Mouse (Mus musculus) hindbrain, embryonic 14.5 days (tissue): Measurements from ENCODE around the gene Reep6. TPM values are rescaled to one million over a fixed set of nuclear protein-coding genes. Genes with fewer than 3 reads are reported as not detected.

Experiments used
- ATAC-seq: fragments of 200-750 bp; cut with Nextera tagmentation; 2 replicates; pipeline ENCODE4 v1.8.0; 2017; ENCODE audit warnings: moderate number of reproducible peaks, mild to moderate bottlenecking, moderate TSS enrichment, moderate library complexity; ENCODE audit not compliant: low FRiP score
- DNase-seq: peaks from one replicate; pipeline ENCODE4 v3.0.0-alpha.2; 2015; ENCODE audit warnings: low spot score
- H3K27ac ChIP-seq: fragments of 300-500 bp; sonication (generic); 2 replicates; pipeline ENCODE4 v1.5.1; 2014; ENCODE audit warnings: mild to moderate bottlenecking, moderate library complexity
- H3K27me3 ChIP-seq: fragments of 300-500 bp; sonication (generic); 2 replicates; pipeline ENCODE4 v1.6.1; 2014; ENCODE audit warnings: mild to moderate bottlenecking, low read length, mixed read lengths; ENCODE audit not compliant: control insufficient read depth, insufficient read depth
- H3K36me3 ChIP-seq: fragments of 300-500 bp; sonication (generic); replicated peaks from 2 replicates; pipeline ENCODE4 v1.6.1; 2014; ENCODE audit not compliant: control insufficient read depth, insufficient read depth
- H3K4me1 ChIP-seq: fragments of 300-500 bp; sonication (generic); replicated peaks from 2 replicates; pipeline ENCODE4 v1.6.1; 2014; ENCODE audit warnings: antibody characterized with exemption, low read length, mixed read lengths; ENCODE audit not compliant: control insufficient read depth, insufficient read depth
- H3K4me2 ChIP-seq: fragments of 300-500 bp; sonication (generic); replicated peaks from 2 replicates; pipeline ENCODE4 v1.6.1; 2014; ENCODE audit warnings: mild to moderate bottlenecking, moderate library complexity
- H3K4me3 ChIP-seq: fragments of 300-500 bp; sonication (generic); replicated peaks from 2 replicates; pipeline ENCODE4 v1.5.1; 2014; ENCODE audit warnings: mild to moderate bottlenecking, low read length
- H3K9ac ChIP-seq: fragments of 300-500 bp; sonication (generic); 2 replicates; pipeline ENCODE4 v1.6.1; 2014
- H3K9me3 ChIP-seq: fragments of 300-500 bp; sonication (generic); 2 replicates; pipeline ENCODE4 v1.6.1; 2016; ENCODE audit warnings: low read length; ENCODE audit not compliant: control insufficient read depth
- WGBS: fragments of 180-500 bp; shearing (Covaris S2); extraction: QIAGEN DNeasy Blood & Tissue Kit; methylation state at CpG from one replicate; pipeline ENCODE4 v1.1.7; 2014; 5-methylcytosine and 5-hydroxymethylcytosine counted together
- microRNA-seq: library from miRNA; unstranded; fragments of <30 nt; microRNA quantifications from one replicate; pipeline ENCODE4, GENCODE M21; 2016
- polyA plus RNA-seq: library from polyadenylated mRNA; unstranded; fragments of >200 nt; fragmentation: Nextera tagmentation; extraction: Ambion mirVana; gene quantifications from 2 replicates; pipeline ENCODE4 v1.2.1, GENCODE M21; 2014

The Reep6 gene
- polyA plus RNA-seq, 1 experiment from 2014 or later = 5.8 TPM

DNA sequence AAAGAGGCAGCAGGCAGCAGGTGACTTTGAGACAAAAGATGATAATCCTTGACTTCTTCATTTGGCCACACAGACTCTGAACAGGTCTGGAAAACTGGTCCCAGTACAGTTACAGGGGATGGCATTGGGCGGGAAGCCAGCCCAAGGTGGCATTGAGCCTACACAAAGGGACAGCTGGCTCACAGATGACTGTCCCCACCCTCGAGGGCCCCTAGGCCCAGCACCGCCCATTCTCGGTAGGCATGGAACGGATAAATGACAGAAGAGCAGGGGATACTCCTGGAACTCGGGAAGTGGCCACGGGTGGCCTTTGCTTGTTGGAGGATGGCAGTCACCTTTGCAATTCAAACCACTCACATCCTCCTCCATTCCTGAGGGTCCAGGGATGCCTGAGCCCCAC lies 55.6 kb downstream of the Reep6 start:
- peak; percentile 36 for DNase-seq
- Histone ChIP-seq H3K36me3 (peaks cover 46% of the 10 kb centered on the region), H3K9me3 (no peaks in the 10 kb centered on the region), H3K27ac (peak overlapping the region; percentile 98), H3K27me3 (no peaks in the 10 kb centered on the region), H3K9ac (peak overlapping the region; percentile 99), H3K4me1 (peaks cover 31% of the 10 kb centered on the region), H3K4me2 (peak overlapping the region; percentile 96), H3K4me3 (peak overlapping the region; percentile 98)
- 4% methylated on average over 7 of the region's 7 CpGs for WGBS
- ATAC-seq = no peak

Small RNA genes lying within 50 kb of the gene (microRNA-seq; reads per million reads assigned to microRNA genes)
- gene Gm22721 = not detected

Other genes with a start within 250 kb of the Reep6 start
- 12.3 and 12.6 TPM in 2 replicates for gene Sbno2, start 224.4 kb upstream of the Reep6 start, polyA plus RNA-seq
- gene Stk11, start 214.2 kb upstream of the Reep6 start, polyA plus RNA-seq = 20.2 and 24.6 TPM in 2 replicates
- 469 and 505 TPM in 2 replicates for gene Atp5d, start 191.3 kb upstream of the Reep6 start, polyA plus RNA-seq
- 93.4 and 96.4 TPM in 2 replicates for gene Cbarp, start 189.1 kb upstream of the Reep6 start, polyA plus RNA-seq
- 44.1 and 54.4 TPM in 2 replicates for gene Midn, start 181.7 kb upstream of the Reep6 start, polyA plus RNA-seq
- 203 and 252 TPM in 2 replicates for gene Cirbp, start 164.0 kb upstream of the Reep6 start, polyA plus RNA-seq
- gene 1600002K03Rik, start 157.0 kb upstream of the Reep6 start, polyA plus RNA-seq = 7.0 and 7.7 TPM in 2 replicates
- 25.9 and 26.2 TPM in 2 replicates for gene Efna2, start 150.5 kb upstream of the Reep6 start, polyA plus RNA-seq
- 29.0 and 32.9 TPM in 2 replicates for gene Mum1, start 103.5 kb upstream of the Reep6 start, polyA plus RNA-seq
- gene Ndufs7, start 80.8 kb upstream of the Reep6 start, polyA plus RNA-seq = 303 and 341 TPM in 2 replicates
- gene Gamt, start 68.9 kb upstream of the Reep6 start, polyA plus RNA-seq = 17.3 and 24.3 TPM in 2 replicates
- 35.2 and 36.3 TPM in 2 replicates for gene Dazap1, start 68.5 kb upstream of the Reep6 start, polyA plus RNA-seq
- gene Rps15, start 37.5 kb upstream of the Reep6 start, polyA plus RNA-seq = 570 and 649 TPM in 2 replicates
- 200 and 216 TPM in 2 replicates for gene Apc2, start 34.0 kb upstream of the Reep6 start, polyA plus RNA-seq
- 23.3 and 24.5 TPM in 2 replicates for gene 2310011J03Rik, start 9.4 kb upstream of the Reep6 start, polyA plus RNA-seq
- 4.4 and 4.7 TPM in 2 replicates for gene Pcsk4, start 455 bp upstream of the Reep6 start, polyA plus RNA-seq
- gene Adamtsl5, start 18.5 kb downstream of the Reep6 start, polyA plus RNA-seq = 0.84 and 0.90 TPM in 2 replicates
- gene Plk5, start 26.5 kb downstream of the Reep6 start, polyA plus RNA-seq = 3.6 and 4.1 TPM in 2 replicates
- gene Mex3d, start 57.7 kb downstream of the Reep6 start, polyA plus RNA-seq = 12.3 and 13.3 TPM in 2 replicates
- gene Mbd3, start 69.6 kb downstream of the Reep6 start, polyA plus RNA-seq = 152 and 161 TPM in 2 replicates
- 675 and 804 TPM in 2 replicates for gene Uqcr11, start 76.9 kb downstream of the Reep6 start, polyA plus RNA-seq
- 41.3 and 46.5 TPM in 2 replicates for gene Tcf3, start 103.7 kb downstream of the Reep6 start, polyA plus RNA-seq
- gene Onecut3, start 164.9 kb downstream of the Reep6 start, polyA plus RNA-seq = 1.5 and 2.3 TPM in 2 replicates
- gene Atp8b3, start 209.2 kb downstream of the Reep6 start, polyA plus RNA-seq = 0.87 and 1.1 TPM in 2 replicates
- gene Rexo1, start 231.6 kb downstream of the Reep6 start, polyA plus RNA-seq = 29.0 and 30.8 TPM in 2 replicates
- 5.1 and 5.3 TPM in 2 replicates for gene Klf16, start 247.4 kb downstream of the Reep6 start, polyA plus RNA-seq